Mouse (Mus musculus) intestine, embryonic 14.5 days (tissue): ENCODE measurements at regions not wholly inside any gene's neighbourhood (a gene's known extent, or its start where the extent isn't known, plus 50 kb on each side); places are given as distances from the start of the nearest gene placed in this dataset.

Experiments used
- ATAC-seq: fragments of 200-750 bp; cut with Nextera tagmentation; replicated peaks from 2 replicates; pipeline ENCODE4 v1.8.0; 2017; ENCODE audit warnings: low read depth, moderate number of reproducible peaks, moderate TSS enrichment, moderate library complexity; ENCODE audit not compliant: low FRiP score, low TSS enrichment
- DNase-seq: peaks from one replicate; pipeline ENCODE4 v3.0.0-alpha.2; 2018; ENCODE audit warnings: low spot score
- H3K27ac ChIP-seq: fragments of 300-500 bp; sonication (generic); 2 replicates; pipeline ENCODE4 v1.5.1; 2014; ENCODE audit warnings: low read depth, mild to moderate bottlenecking, control low read depth
- H3K27me3 ChIP-seq: fragments of 300-500 bp; sonication (generic); replicated peaks from 2 replicates; pipeline ENCODE4 v1.6.1; 2014; ENCODE audit warnings: low read length, control low read depth; ENCODE audit not compliant: control insufficient read depth, insufficient read depth
- H3K36me3 ChIP-seq: fragments of 300-500 bp; sonication (generic); 2 replicates; pipeline ENCODE4 v1.6.1; 2014; ENCODE audit warnings: low read length, control low read depth; ENCODE audit not compliant: control insufficient read depth, insufficient read depth
- H3K4me1 ChIP-seq: fragments of 300-500 bp; sonication (generic); replicated peaks from 2 replicates; pipeline ENCODE4 v1.6.1; 2014; ENCODE audit warnings: low read length, control low read depth, mixed read lengths; ENCODE audit not compliant: control insufficient read depth, insufficient read depth
- H3K4me2 ChIP-seq: fragments of 300-500 bp; sonication (generic); 2 replicates; pipeline ENCODE4 v1.6.1; 2014; ENCODE audit warnings: low read length
- H3K4me3 ChIP-seq: fragments of 300-500 bp; sonication (generic); 2 replicates; pipeline ENCODE4 v1.5.1; 2014; ENCODE audit warnings: low read depth, low read length, control low read depth, mixed read lengths
- H3K9ac ChIP-seq: fragments of 300-500 bp; sonication (generic); 2 replicates; pipeline ENCODE4 v1.6.1; 2014; ENCODE audit warnings: mild to moderate bottlenecking, low read length
- H3K9me3 ChIP-seq: fragments of 300-500 bp; sonication (generic); 2 replicates; pipeline ENCODE4 v1.6.1; 2016; ENCODE audit warnings: low read length, control low read depth; ENCODE audit not compliant: control insufficient read depth
- WGBS: fragments of 180-500 bp; shearing (Covaris S2); extraction: QIAGEN DNeasy Blood & Tissue Kit; methylation state at CpG from one replicate; pipeline ENCODE4 v1.1.7; 2014; 5-methylcytosine and 5-hydroxymethylcytosine counted together

DNA sequence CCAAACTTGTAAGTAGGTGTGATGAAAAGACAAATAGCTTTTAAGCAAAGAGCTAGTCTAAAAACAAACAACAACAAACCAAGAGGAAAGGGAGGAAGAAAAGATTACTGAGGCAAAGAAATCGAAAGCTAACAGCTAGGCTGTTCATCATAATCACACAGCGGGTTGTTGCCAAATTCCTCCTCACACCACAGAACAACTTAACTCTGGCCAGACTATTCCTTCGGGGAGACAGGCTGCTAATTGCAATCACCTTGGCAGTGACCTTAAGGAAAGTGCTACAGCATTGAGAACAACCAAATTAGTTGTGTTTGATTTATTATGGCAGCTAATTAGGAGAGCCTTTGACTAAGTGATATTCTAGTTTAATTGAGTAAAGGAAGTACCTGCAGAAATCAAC lies 194.4 kb upstream of the Smlr1 start:
- H3K9me3 ChIP-seq = no peaks in the 10 kb centered on the region
- ATAC-seq (no peak), DNase-seq (no peak)
- H3K27me3 ChIP-seq = no peaks in the 10 kb centered on the region
- H3K36me3 ChIP-seq = no peaks in the 10 kb centered on the region
- no peak overlapping the region for H3K9ac ChIP-seq
- no peaks in the 10 kb centered on the region for H3K4me1 ChIP-seq
- H3K27ac ChIP-seq = no peak overlapping the region
- 42% methylated on average over 3 of the region's 3 CpGs for WGBS
- no peak overlapping the region for H3K4me2 ChIP-seq
- H3K4me3 ChIP-seq = no peak overlapping the region

DNA sequence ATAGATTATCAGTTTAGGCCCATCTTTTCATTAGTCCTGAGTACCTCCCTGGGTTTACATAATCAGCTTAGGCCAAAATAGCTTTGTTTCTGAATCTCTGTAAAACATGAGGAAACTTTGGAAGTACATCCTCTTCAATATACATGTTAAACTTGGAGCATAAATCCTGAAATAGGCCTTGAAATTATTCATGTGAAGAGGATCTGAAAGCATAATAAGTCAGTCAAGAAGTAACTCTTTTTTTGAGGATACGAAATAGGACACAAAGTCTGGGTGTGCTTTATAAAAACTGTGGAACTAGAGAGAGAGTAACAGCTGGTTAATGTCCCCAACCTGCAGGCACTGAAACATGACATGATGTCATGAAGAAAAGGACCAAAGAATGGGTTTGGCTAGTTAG lies 187.9 kb upstream of the Smlr1 start:
- Histone ChIP-seq H3K4me1 (no peaks in the 10 kb centered on the region), H3K27me3 (no peaks in the 10 kb centered on the region), H3K4me3 (no peak overlapping the region), H3K36me3 (no peaks in the 10 kb centered on the region), H3K4me2 (no peak overlapping the region), H3K9me3 (no peaks in the 10 kb centered on the region), H3K27ac (no peak overlapping the region), H3K9ac (no peak overlapping the region)
- WGBS = 89% methylated on average over 1 of the region's 1 CpGs
- ATAC-seq = no peak
- DNase-seq = no peak

DNA sequence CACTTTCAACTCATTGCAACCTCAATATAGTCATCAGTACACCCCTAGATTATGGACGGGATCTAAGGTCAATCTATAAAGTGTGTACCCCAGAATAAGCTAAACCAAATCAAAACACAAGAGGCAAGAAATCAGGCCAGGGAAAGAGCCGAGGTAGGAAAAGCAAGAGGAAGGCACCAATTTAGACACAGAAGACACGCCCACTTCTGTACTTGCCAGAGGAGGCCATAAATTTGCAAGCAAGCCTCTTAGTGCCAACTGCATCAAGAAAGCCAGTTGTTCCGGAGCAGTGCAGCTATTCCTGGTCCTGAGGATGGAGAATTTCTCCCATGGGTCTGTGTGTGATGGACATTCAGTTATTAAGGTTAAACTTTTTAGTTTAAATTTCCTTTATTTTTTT lies 179.7 kb upstream of the Smlr1 start:
- Histone ChIP-seq H3K4me3 (no peak overlapping the region), H3K27me3 (no peaks in the 10 kb centered on the region), H3K27ac (no peak overlapping the region), H3K9ac (no peak overlapping the region), H3K9me3 (no peaks in the 10 kb centered on the region), H3K36me3 (no peaks in the 10 kb centered on the region), H3K4me1 (no peaks in the 10 kb centered on the region), H3K4me2 (no peak overlapping the region)
- ATAC-seq = no peak
- no peak for DNase-seq
- WGBS = 61% methylated on average over 4 of the region's 4 CpGs

DNA sequence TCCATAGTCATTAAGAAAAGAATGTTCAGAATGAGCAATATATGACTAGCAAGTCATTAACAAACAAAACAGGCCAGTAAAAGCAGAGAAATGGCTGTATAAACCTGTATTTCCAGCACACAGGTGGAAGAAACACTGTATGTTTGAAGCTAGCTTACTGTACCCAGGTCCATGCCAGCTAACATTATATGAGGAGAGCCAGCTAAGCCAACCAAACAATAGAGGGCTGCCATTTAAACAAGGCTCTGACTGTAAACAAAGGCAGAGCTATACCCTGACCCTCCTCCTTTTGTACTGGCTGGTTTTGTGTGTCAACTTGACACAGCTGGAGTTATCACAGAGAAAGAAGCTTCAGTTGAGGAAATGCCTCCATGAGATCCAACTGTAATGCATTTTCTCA lies 178.6 kb upstream of the Smlr1 start:
- ATAC-seq (no peak), DNase-seq (no peak)
- no peaks in the 10 kb centered on the region for H3K27me3 ChIP-seq
- no peaks in the 10 kb centered on the region for H3K9me3 ChIP-seq
- no peaks in the 10 kb centered on the region for H3K4me1 ChIP-seq
- H3K27ac ChIP-seq = no peak overlapping the region
- H3K4me3 ChIP-seq = no peak overlapping the region
- no peak overlapping the region for H3K9ac ChIP-seq
- H3K4me2 ChIP-seq = no peak overlapping the region
- no peaks in the 10 kb centered on the region for H3K36me3 ChIP-seq

DNA sequence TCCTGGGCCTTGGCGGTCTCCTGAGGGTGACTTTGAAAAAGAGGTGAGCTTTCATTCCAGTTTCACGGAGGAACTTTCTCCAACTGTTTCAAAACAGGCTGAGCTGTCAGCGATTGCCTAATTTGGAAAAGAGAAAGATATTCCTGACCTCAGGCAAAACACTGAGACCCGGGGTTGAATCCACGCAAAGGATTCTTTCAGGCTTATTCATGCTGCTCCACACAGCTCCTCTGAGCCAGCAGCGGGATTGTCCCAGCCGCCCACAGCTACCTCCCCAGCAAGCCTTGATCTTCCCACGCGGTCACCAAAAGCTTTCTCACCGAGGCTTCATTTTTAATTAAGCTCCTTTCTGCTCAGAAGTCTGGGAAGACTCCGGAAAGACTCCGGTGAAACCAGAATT lies 178.0 kb upstream of the Smlr1 start:
- no peak overlapping the region for H3K9ac ChIP-seq
- H3K4me2 ChIP-seq = no peak overlapping the region
- H3K4me3 ChIP-seq = no peak overlapping the region
- ATAC-seq = no peak
- H3K27ac ChIP-seq = no peak overlapping the region
- H3K9me3 ChIP-seq = no peaks in the 10 kb centered on the region
- DNase-seq = no peak
- WGBS = 77% methylated on average over 12 of the region's 12 CpGs
- no peaks in the 10 kb centered on the region for H3K36me3 ChIP-seq
- no peaks in the 10 kb centered on the region for H3K4me1 ChIP-seq
- H3K27me3 ChIP-seq = no peaks in the 10 kb centered on the region

DNA sequence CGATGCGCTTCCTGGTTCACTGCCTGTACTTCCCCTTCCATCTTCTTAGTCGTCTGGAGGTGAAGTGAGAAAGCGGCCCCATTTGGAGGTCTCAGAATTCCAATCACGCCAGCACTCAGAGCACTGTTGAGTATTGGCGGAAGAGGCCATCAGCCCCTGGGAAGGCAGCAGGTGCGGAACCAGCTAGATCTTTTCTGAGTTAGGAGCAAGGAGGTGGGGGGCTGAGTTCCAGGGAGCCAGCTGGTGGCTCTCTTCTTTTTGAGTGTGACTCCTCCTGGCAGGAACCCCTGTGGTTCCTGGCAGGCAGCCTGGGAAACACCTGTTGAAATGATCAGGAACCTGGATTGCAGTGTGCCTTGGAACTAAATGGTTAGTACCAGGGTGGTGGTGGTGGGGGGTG lies 171.9 kb upstream of the Smlr1 start:
- Histone ChIP-seq H3K4me1 (no peaks in the 10 kb centered on the region), H3K27me3 (no peaks in the 10 kb centered on the region), H3K9me3 (no peaks in the 10 kb centered on the region), H3K9ac (no peak overlapping the region), H3K27ac (no peak overlapping the region), H3K4me3 (no peak overlapping the region), H3K4me2 (no peak overlapping the region), H3K36me3 (no peaks in the 10 kb centered on the region)
- WGBS = 51% methylated on average over 7 of the region's 7 CpGs
- no peak for DNase-seq
- no peak for ATAC-seq

DNA sequence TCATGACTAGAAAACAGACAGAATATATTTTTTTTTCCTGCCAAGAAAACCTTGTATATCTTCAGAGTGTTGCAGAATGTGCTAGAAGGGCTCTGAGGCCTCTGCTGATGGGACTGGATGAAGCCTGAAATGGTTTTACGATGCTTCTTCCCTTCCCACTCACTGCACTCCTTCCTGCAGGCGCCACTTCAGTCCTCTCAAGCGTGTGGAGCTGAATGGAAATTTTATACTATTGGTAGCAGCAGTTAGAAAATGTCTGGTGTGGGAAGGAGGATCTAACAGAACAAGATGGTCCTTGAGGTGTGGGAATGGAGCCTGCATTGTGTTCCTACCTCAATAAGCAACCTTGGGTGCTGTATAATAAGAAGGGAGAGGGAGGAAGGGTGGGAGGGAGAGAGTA lies 166.1 kb upstream of the Smlr1 start:
- Histone ChIP-seq H3K4me1 (no peaks in the 10 kb centered on the region), H3K9me3 (no peaks in the 10 kb centered on the region), H3K27ac (no peak overlapping the region), H3K9ac (no peak overlapping the region), H3K4me3 (no peak overlapping the region), H3K27me3 (no peaks in the 10 kb centered on the region), H3K36me3 (no peaks in the 10 kb centered on the region), H3K4me2 (no peak overlapping the region)
- WGBS = 86% methylated on average over 3 of the region's 3 CpGs
- DNase-seq (no peak), ATAC-seq (no peak)

DNA sequence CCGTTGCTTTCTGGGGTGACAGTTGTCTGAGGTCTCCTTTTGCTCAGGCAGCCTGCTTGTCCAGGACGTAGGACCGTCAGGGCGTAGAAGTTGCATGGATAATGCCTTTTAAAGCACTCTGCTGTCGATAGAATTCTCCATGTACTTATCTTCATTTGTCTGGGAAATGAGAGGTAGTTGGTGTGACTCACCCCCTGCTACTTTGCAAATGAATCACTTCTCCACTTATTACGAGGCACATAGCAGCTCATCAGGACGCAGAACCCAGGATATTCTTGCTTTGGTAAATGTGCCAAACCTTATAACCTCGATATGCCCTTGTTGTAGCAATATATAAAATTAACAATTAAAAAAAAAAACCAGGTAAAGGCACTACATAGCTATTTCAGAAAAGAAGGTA lies 159.7 kb upstream of the Smlr1 start:
- DNase-seq (no peak), ATAC-seq (no peak)
- Histone ChIP-seq H3K4me2 (no peak overlapping the region), H3K36me3 (no peaks in the 10 kb centered on the region), H3K4me3 (no peak overlapping the region), H3K9me3 (no peaks in the 10 kb centered on the region), H3K27ac (no peak overlapping the region), H3K4me1 (no peaks in the 10 kb centered on the region), H3K27me3 (no peaks in the 10 kb centered on the region), H3K9ac (no peak overlapping the region)
- WGBS = 82% methylated on average over 8 of the region's 8 CpGs

DNA sequence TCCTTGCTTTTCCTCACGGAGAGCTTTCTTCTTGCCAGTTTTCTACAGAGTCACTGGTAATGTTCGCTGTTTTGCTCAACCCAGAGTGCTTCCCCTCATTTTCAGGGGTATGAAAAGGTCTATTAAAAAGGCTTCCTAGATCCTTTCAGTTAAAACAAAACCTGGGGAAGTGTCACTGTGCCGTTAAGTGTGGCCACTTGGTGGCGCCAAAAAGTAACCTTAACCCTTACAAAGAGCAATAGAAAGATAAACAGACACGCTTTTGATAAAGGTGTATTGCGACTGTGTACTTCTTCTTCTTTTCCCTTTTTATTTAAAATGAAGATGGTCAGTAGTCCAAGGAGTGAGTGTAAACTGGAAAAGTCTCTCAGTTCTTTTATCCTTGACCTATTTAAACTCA lies 145.2 kb upstream of the Smlr1 start:
- H3K27ac ChIP-seq = no peak overlapping the region
- no peak overlapping the region for H3K4me2 ChIP-seq
- no peaks in the 10 kb centered on the region for H3K27me3 ChIP-seq
- DNase-seq (peak; percentile 85), ATAC-seq (no peak)
- H3K36me3 ChIP-seq = no peaks in the 10 kb centered on the region
- H3K9me3 ChIP-seq = no peaks in the 10 kb centered on the region
- H3K9ac ChIP-seq = no peak overlapping the region
- WGBS = 12% methylated on average over 6 of the region's 6 CpGs
- no peak overlapping the region for H3K4me3 ChIP-seq
- H3K4me1 ChIP-seq = no peaks in the 10 kb centered on the region
